Mouse (Mus musculus): ENCODE data around the gene Med13.
"Not testable (repeated sequence)": the region's sequence is repeated elsewhere in the genome, so short reads cannot be mapped to it uniquely, and the experiment has no call there.

Med13 gene

DNA sequence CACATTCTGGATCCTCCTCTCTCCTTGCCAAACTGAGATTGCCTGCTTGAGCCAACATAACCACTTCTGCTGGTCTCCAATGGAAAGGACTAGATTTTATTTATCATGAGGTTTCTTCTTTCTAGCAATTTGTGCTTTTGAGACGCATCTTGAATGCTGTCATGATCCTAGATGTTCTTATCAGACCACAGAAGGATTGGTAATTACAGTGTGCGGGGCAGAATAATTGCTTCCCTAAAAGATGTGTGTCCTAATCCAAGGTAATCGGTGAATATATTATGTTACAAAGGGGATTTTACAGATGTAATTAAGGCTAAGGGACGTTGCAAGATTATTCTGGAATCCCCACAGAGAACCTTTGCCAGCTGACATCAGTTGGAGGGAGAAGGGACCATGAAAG is 21.6 kb upstream of the Med13 start:
- no peak for DNase-seq

- DNase-seq = no peak
Observed at GRCm38 (mm10) chr11:86377841-86378240, 20.4 kb upstream of the Med13 start.

DNA sequence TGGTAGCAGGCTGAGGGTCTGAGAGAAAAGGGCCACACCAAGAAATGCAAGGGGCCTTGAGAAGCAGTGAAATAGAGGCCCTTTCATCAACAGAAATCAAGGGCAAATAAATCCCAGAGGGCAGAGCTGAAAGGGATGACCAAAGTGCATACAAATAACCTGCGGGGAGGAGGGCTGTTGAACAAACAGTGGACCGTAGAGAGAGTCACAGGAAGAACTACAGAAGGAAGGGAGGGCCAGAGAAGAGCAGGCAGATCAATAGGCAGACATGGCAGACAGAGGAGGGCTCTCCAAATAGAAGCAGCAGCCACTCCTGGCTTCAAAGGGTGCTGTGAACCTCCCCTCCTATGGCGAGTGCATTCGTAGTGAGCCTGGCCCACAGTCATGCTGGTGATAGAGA is 19.3 kb upstream of the Med13 start:
- DNase-seq = no peak

- no peak for DNase-seq
Observed at GRCm38 (mm10) chr11:86375086-86375485, 17.7 kb upstream of the Med13 start.

GRCm38 (mm10) chr11:86371266-86371665 is 13.9 kb upstream of the Med13 start:
- no peak for DNase-seq

- no peak for DNase-seq
Observed at GRCm38 (mm10) chr11:86369860-86370259, 12.5 kb upstream of the Med13 start.

GRCm38 (mm10) chr11:86369003-86369402 is 11.6 kb upstream of the Med13 start:
- DNase-seq = no peak

DNA sequence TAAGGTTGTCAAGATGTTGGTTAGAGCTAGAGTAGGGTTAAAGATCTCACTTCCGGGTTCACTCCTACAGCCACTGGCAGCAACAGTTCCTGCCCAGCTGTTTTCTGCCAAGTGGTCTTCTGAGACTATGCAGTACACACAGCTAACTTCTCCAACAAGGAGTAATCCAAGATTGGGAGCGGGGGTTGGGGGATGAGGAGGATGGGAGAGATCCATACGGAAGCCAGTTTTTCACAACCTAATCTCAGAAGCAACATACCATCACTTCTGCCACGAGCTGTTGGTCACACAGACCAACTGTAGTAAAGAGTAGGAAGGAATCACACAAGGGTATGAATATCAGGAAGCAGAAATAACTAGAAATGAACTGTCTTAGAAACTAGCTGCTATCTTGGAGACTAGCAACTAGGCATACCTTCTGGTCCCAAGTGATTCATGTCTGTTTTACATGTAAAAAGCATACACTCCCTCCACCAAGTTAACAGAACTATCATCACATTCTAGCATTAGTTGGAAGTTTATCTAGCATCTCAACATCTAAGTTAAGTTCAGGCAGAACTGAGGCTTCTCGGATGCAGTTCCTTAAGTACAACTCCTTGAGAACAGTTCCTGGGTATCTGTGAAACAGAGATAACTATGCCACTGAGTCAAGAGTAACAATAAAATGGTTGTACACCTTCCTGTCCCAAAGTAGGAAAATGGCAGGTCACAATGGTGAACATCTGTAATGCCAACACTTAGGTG is 7.5 kb upstream of the Med13 start:
- no peak for DNase-seq

- DNase-seq = peak; percentile 98
Observed at GRCm38 (mm10) chr11:86357984-86358528, 654 bp upstream of the Med13 start.

DNA sequence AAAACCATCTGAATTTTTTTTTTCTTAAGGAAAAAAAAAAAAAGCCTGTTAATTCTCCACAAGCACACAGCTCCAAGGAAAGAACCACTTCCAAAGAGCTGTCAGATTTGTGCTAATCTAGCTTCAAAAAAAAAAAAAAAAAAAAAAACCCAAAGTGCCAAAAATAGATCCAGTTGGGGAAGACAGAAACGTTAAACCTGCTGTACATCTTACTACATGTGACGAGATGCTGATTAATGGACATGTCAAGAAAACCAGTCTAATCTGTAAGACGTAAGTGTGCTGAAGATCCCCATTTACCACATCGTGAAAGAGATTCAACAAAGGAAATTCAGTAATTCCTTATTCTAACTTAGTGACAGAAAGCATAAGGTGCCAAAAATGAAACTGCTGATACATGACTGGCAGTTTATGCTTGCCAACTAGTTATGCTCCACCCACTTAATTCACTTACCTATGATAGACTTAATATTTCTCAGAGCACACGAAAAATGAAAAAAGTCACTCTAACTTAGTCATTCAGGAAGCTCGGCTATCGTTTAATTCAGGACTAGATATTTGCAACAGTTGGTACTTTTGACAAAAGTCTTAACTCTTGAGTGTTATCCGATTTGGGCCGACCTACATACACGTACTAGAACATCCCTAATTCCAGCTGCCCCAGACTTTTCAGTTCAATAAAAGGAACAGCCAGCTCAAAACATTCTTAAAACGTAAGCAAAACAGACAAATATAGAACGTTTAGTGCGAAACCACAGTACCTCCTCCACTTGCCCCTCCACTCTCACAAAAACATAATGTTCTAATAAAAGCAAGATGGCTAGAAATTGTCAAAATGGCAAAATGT is 1.2 kb downstream of the Med13 start:
- DNase-seq = no peak

- no peak for DNase-seq
Observed at GRCm38 (mm10) chr11:86353586-86353985, 3.8 kb downstream of the Med13 start.

- peak; percentile 15 for DNase-seq
Observed at GRCm38 (mm10) chr11:86351766-86352315, 5.6 kb downstream of the Med13 start.

- no peak for DNase-seq
Observed at GRCm38 (mm10) chr11:86350636-86351138, 6.7 kb downstream of the Med13 start.

DNA sequence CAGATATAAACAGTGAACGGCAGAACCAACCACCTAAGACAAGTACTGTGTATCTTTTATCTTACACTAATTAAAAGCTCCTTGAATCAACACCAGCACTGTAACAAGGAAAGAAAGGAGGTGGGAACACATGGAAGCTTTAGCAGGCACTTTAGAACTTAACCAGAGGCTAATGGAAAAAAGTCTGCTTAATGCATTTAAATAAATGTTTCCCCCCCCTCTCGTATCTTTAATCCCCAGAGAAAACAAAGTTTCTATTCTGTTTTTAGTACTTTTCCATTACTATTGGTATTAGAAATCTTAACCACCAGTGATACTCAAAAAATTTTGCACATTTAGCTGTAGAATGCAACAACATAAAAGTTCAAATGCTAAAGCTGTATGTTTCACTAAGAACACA is 8.1 kb downstream of the Med13 start:
- no peak for DNase-seq

- no peak for DNase-seq
Observed at GRCm38 (mm10) chr11:86348872-86349271, 8.5 kb downstream of the Med13 start.

DNA sequence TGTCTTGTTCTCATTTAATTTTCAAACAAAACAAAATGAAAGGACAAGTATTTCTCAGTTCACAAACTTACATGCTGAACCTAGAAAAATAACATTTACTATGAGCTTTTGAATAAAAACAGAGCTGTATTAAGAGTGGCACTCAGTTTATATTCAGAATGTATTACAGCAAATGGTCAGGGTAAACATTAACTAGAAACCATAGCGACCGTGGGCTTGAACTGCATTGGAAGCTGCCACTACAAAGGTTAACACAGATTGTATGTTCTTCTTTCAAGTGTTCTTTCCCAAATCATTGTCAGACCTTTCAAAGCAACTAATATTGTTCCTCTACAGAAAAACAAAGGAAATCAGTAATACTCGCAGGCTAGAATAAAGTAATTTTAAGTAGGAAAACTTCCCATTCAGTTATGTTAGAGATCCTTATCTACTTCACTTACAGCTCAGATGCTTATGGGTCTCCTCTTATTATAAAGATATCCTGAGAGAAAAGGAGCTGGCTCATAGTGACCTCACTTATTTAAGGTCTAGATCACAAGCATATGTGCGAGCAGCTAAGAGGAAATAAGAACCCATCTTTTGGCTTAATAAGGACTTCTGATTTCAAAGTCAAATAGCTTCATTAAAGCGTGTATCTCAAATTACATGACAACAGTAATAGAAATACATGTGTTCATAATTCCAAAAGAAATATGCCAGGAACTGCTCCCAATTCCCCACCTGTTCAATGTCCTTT is 9.8 kb downstream of the Med13 start:
- DNase-seq = no peak

GRCm38 (mm10) chr11:86346525-86346924 is 10.9 kb downstream of the Med13 start:
- DNase-seq = no peak

- DNase-seq = not testable (repeated sequence)
Observed at GRCm38 (mm10) chr11:86344940-86345339, 12.5 kb downstream of the Med13 start.

- no peak for DNase-seq
Observed at GRCm38 (mm10) chr11:86324251-86324650, 33.2 kb downstream of the Med13 start.

DNA sequence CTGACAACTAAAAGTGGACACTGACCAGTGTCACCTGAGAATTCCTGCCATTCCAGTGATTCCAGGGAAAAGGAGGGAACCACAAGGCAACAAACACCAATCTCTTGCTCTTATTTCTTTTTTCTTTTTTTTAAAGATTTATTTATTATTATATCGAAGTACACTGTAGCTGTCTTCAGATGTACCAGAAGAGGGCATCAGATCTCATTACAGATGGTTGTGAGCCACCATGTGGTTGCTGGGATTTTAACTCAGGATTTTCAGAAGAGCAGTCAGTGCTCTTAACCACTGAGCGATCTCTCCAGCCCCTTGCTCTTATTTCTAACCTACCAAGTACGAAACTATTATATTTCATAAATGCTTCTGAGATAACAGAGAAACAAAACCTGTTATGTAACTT is 42.4 kb downstream of the Med13 start:
- DNase-seq = not testable (repeated sequence)

GRCm38 (mm10) chr11:86310280-86310679 is 47.1 kb downstream of the Med13 start:
- DNase-seq = no peak

DNA sequence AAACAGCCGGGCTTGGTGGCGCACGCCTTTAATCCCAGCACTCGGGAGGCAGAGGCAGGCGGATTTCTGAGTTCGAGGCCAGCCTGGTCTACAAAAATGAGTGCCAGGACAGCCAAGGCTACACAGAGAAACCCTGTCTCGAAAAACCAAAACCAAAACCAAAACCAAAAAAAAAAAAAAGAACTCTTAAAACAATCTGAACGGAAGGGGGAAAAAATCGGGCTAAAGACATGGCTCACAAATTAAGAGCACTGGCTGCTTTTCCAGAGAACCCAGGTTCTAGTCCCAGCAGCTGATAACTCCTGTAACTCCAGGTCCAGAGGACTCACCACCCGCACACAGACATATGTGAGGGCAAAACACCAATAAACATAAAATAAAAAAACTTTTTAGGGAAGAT is 65.2 kb downstream of the Med13 start:
- DNase-seq = not testable (repeated sequence)

DNA sequence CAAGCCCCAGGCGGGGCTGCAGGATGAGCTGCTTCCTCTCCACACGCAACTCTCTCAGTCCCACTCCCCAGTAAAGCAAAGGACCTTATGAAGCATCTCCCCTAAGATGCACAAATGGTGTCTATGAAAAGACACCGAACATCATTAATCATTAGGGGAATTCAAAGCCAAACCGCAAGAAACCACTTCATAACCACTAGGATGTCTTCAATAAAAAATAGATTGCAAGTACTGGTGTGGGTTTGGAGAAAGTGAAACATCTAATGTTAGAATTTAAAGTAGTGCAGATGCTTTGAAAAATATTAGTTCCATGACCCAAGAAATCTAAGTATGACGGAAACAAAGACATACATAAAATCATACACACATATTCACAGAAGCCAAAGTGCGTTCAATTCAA is 65.7 kb downstream of the Med13 start:
- no peak for DNase-seq

Measured in right cerebral cortex, adult 18-20 months (tissue).